Mouse (Mus musculus): ENCODE data around the gene Dhdds.
A peak's percentile ranks its signal among the peaks of the same experiment; 100 is the strongest.
"Not testable (repeated sequence)": the region's sequence is repeated elsewhere in the genome, so short reads cannot be mapped to it uniquely, and the experiment has no call there.

The Dhdds gene

DNA sequence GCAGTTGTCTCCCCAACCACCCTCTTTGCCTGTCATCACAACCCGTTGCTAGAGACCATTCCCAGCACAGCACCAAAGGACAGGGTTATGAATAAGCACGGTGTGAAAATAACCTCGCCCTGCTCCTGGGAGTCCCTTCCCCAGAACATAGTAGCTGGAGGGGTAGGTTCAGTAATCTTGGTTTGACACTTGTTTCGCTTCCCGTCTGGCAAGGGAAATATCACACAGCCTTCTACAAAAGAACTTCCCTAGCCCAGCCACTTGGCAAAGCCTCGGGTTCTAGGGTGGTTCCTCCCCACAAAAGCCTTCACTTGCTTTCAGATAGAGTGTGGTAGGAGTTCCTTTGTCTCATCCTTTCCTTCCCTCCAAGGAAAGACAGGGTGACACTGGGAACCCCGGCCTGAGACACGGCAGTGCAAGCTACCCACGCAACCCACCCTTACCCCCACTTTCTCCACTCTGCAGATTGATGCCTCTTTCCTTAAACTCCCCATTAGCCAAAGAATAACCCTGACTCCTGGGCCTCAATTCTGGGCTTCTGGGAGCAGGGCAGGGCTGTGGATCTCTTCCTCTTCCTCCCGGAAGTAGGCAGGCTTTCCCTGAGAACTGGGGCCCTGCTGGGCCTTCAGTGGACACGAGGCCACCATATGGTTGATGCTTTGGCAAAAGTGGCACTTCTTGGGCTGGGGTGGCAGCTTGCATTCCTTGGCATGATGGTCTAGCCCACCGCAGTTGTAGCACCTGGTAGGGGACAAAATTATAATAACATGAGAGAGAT is 5.1 kb upstream of the Dhdds start:
- no peak for DNase-seq (ENCODE audit: extremely low read depth, low read depth, low spot score)

DNA sequence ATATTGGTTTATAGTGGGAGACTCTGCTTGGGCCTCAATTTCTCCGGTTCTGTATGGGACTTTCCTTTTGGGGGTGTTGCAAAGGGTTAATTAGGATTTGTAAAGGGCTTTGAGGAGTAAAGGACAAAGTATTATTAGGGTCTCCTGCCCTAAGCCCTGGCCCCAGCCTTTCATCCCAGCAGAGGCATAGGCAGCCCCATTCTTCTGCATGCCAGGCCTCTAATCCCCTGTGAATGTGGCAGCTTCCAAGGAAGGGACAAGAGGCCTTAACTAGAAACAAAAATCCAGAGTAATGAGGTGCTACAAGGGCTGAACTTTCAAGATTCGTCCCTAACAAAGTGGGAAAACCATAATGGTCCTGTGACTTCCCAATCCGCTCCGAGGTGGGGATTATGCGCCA is 2.2 kb upstream of the Dhdds start:
- no peak for DNase-seq (ENCODE audit: extremely low read depth, low read depth, low spot score)

DNA sequence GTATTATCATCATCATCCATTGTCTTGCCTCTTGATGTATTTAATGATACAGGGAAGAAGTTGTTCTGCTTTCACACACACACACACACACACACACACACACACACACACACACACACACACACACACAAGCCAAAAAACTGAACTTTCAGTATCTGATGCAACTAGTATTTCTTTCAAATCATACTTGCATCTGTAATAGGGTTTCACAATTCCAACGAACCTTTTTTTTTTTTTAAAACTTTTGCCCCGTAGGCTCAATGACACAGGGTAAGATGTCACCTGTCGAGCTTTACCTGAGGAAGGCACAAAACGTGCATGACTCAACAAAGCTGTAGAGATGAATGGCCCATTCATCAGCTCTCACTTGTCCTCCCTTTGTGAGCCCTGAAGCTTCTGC is 1.5 kb upstream of the Dhdds start:
- DNase-seq (ENCODE audit: extremely low read depth, low read depth, low spot score): peak; percentile 65

GRCm38 (mm10) chr4:134001710-134002109 is 992 bp upstream of the Dhdds start:
- DNase-seq (ENCODE audit: extremely low read depth, low read depth, low spot score): no peak

DNA sequence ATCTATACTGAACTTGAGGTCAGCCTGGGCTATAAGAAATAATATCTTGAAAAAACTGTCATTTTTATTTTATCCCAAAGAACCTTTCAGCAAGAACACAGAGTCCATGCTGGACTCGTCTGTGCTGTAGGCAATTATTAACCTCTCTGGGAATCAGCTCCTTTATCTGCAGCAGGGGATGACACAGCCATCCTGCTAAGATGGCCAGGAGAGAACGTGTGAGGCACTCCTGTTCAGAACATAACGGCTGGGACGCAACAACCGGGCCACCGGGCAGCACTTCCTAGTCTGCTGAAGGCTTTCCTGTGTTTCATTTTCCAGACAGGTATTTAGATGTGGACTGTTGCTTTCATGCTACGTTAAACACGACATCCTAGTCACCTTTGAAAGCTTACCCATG is 6.0 kb downstream of the Dhdds start:
- DNase-seq (ENCODE audit: extremely low read depth, low read depth, low spot score): no peak

DNA sequence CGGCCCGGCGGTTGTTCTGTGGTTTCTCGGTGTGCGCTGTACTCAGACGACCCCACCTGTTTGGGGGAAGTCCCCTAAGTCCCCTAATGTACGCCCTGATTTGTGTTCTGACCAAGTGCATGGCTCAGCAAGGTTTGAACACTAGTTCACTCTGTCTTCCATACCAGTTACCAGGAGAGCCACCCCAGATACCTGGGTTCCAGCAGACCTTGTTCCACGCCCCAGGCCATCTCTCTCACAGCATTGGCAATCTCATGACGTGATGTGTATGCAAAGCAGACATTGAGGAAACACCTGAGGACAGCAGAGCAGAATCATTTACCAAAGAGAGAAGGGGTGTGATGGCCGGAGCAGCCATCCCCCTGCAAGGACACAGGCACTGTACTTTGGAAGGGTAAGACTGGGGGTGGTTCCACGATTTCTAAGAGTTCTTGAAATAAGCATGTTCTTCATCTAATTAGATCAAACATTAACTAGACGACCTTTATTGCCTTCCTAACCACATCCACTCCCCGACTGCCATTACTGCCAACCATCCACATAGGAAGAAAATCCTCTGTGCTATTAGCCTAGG is 9.5 kb downstream of the Dhdds start:
- DNase-seq (ENCODE audit: extremely low read depth, low read depth, low spot score): no peak

- no peak for DNase-seq (ENCODE audit: extremely low read depth, low read depth, low spot score)
Observed at GRCm38 (mm10) chr4:133990035-133990434, 10.7 kb downstream of the Dhdds start.

DNA sequence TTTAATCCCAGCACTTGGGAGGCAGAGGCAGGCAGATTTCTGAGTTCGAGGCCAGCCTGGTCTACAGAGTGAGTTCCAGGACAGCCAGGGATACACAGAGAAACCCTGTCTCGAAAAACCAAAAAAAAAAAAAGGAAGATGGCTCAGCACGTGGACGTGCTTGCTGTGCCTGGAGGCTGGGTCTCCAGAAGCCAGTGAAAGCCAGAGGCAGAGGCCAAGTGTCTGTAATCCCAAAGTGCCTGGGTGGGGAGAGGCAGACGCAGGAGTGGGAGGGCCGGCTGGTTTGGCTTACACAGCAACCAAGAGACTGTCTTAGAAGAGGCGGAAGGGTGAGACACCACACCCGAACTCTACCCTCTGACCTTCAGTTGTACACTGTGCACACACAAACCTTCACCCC is 12.4 kb downstream of the Dhdds start:
- not testable (repeated sequence) for DNase-seq (ENCODE audit: extremely low read depth, low read depth, low spot score)

- DNase-seq (ENCODE audit: extremely low read depth, low read depth, low spot score): no peak
Observed at GRCm38 (mm10) chr4:133982936-133983335, 17.8 kb downstream of the Dhdds start.

DNA sequence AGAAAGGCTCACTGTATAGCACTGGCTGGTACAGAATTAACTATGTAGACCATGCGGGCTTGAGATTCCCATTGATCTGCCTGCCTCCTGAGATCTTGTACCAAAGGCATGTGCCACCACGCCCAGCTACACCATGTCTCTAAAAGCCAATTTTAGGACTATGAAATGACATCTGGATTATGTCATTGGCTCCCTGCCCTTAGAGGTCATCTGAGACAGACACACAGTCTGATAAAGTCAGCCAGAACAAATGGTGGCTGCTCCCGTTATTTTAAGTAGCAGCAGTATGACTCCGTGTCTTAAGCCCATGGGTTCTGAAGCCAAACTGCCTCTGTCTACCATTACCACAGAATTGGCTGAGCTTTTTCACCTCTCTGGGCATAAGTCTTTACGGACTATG is 20.2 kb downstream of the Dhdds start:
- DNase-seq (ENCODE audit: extremely low read depth, low read depth, low spot score): no peak

GRCm38 (mm10) chr4:133978021-133978711 is 22.6 kb downstream of the Dhdds start:
- DNase-seq (ENCODE audit: extremely low read depth, low read depth, low spot score): no peak

DNA sequence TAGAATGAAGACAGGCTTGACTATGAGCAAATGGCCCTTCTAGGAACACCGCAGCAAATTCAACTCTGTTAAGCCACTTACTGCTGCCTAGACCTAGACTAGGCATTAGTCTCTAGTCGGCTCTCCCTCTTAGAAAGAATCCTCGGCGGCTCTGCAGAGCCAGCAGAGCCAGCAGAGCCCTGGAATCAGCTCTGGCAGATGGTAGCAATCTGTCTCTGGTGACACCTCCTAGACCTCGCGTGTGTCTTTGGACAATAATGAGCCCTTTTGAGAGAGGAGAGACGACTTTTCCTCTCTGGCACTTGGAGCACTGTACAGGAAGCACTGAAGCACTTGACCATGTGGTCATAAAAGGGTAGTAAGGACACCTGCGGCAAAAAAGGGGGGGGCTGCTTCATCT is 29.0 kb downstream of the Dhdds start:
- DNase-seq (ENCODE audit: extremely low read depth, low read depth, low spot score): no peak

DNA sequence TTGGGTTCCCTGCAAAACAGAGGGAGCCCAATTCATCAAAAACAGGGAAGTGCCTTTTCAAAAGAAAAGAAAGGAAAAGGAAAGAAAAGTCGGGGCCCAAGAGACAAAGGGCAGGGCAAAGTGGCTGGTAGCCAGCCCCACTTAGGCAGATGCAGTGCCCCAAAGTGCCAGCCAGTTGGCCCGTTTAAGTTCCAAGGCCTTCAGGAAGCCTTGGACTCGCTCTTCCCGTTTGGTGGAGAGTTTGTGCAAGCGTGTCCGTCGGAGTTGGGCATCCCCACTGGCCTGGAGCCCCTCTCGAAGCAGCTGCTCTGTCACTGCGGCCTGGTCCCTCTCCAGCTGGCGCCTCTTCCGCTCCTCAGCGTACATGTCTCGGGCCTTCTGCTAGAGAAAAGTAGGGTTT is 29.8 kb downstream of the Dhdds start:
- no peak for DNase-seq (ENCODE audit: extremely low read depth, low read depth, low spot score)

GRCm38 (mm10) chr4:133970196-133970595 is 30.5 kb downstream of the Dhdds start:
- DNase-seq (ENCODE audit: extremely low read depth, low read depth, low spot score): no peak

GRCm38 (mm10) chr4:133969114-133969770 is 31.5 kb downstream of the Dhdds start:
- no peak for DNase-seq (ENCODE audit: extremely low read depth, low read depth, low spot score)

GRCm38 (mm10) chr4:133968150-133968921 is 32.4 kb downstream of the Dhdds start, which contains the start of gene Hmgn2:
Gene Hmgn2 (minus strand): TSS chr4:133968650.
- no peak for DNase-seq (ENCODE audit: extremely low read depth, low read depth, low spot score)

- DNase-seq (ENCODE audit: extremely low read depth, low read depth, low spot score): no peak
Observed at GRCm38 (mm10) chr4:133967866-133968149, 32.9 kb downstream of the Dhdds start.

GRCm38 (mm10) chr4:133967138-133967865 is 33.4 kb downstream of the Dhdds start:
- no peak for DNase-seq (ENCODE audit: extremely low read depth, low read depth, low spot score)

DNA sequence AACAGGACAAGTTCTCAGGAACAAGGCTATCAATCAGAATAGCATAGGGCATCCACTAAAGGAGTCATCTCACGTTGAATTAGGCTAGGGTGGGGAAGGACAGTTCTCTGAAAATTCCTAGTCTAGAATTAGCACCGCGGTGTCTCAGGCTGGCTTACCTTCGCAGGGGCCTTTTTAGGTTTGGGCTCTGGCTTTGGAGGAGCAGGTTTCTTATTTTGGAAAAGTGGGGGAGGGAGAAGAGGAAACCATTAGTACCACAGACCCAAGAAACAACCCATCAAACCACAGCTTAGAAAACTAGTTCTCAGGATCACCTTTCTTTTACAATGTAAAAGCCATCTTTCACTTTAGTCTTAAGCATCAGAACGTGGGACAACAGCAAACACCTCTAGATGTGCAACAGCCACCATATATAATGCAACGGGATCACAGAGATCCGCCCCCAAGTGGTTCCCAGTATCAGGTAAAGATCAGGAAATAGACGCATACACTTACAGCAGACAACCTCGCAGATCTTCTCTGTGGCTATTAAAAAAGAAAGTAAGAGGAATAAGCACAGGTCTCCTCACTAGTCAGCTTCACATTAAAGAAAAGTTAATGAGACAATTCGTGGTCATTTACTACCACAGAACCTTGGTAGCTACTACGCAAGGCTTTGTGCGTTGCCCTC is 34.3 kb downstream of the Dhdds start:
- DNase-seq (ENCODE audit: extremely low read depth, low read depth, low spot score): no peak

DNA sequence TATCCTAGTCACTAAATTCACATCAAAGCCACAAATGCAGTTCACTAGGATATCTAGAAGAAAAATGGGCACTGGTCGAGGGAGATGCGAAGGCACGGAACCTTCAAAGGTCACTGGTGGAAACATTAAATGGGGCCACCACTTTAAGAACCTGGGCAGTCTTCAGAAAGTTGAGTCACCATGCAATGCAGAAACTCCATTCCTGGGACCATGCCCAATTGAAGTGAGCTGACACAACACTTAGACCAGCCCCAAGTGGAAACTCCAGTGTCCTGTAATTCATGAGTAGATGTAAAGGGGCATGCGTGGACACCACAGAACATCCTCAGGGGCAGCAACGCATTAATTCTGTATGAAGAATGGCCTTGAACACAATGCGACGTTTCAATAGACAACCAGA is 38.2 kb downstream of the Dhdds start:
- DNase-seq (ENCODE audit: extremely low read depth, low read depth, low spot score): no peak

Measured in fat pad, adult 2 months (tissue).